Mouse (Mus musculus) lung, postnatal 36 days (tissue): ENCODE measurements at regions not wholly inside any gene's neighbourhood (a gene's known extent, or its start where the extent isn't known, plus 50 kb on each side); places are given as distances from the start of the nearest gene placed in this dataset.

Experiments
- DNase-seq: peaks from one replicate; pipeline ENCODE4 v3.0.0; 2022; ENCODE audit warnings: mixed read lengths

GRCm38 (mm10) chr10:122566601-122567000, 112.0 kb upstream of the Ppm1h start:
- DNase-seq = peak; percentile 13

- peak; percentile 13 for DNase-seq
These were observed 108.9 kb upstream of the Ppm1h start for GRCm38 (mm10) chr10:122569546-122570202.

DNA sequence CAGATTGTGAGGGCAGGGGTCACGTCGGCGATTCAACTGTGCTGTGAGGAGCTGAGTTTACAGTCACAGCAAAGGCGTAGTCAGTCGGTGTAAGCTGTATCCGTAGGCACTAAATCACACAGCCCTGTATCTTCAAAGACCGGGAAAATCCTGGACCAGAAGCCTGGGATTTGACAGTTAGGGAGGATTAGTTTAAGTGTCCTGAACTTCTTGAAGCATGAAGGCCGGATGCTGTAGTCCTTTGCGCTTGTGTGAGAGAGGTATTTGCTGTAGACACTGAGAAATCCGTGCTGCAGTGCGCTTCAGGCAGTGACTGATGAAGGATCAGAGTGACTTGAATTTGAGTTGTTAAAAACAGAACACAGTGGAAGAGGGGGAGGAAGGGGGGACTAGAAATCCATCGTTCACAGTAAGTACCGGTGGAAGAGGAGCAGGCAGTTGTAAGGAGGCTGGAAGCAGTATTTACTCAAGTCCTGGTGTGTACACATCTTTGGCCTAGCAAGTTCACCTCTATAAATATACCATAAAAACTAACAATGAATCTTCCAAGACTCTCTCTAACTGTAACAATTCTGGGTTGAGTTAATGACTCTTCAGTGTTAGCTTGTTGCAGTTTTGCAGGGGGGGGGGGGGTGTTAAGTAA, 107.5 kb upstream of the Ppm1h start:
- DNase-seq = no peak

GRCm38 (mm10) chr10:122576171-122577063, 102.1 kb upstream of the Ppm1h start:
- no peak for DNase-seq

- DNase-seq = peak; percentile 39
These were observed 100.2 kb upstream of the Ppm1h start for GRCm38 (mm10) chr10:122578209-122579001.

DNA sequence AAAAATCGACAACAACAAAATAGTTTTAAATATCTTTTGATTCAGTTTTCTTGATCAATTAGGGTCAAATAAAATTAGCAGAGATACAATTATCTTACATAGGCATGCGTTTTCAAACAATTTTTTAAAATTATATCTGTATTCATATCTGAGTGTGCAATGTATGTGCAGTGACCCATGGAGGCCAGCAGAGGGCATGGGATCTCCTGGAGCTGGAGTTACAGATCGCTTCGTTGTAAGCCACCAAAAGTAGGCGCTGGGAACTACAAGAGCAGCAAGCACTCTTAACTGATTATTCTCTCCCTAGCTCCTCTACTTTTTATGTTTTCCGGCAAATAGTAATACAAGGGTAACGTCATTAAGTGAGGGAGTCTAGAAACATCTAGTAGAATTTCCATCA, 97.5 kb upstream of the Ppm1h start:
- DNase-seq = peak; percentile 10

DNA sequence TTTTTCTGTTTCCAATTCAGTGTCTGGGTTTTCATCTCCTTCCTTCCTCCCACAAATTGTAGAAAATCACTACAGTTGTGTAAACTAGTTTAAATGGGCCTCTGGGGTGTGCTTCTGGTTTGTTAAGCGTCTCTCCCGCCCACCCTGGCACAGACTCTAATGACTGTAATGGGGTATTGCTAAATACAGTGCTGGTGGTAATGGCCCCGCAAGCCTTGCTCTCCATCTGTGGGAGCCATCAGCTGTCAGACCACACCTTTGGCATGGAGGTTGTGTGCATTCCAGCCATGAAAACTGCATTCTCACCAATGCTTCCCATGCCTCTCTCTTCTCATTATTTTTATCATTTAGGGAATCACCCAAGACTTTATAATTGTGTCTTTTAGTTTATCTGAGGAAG, 91.0 kb upstream of the Ppm1h start:
- no peak for DNase-seq

- DNase-seq = no peak
These were observed 79.1 kb upstream of the Ppm1h start for GRCm38 (mm10) chr10:122599511-122599910.

- DNase-seq = no peak
These were observed 76.2 kb upstream of the Ppm1h start for GRCm38 (mm10) chr10:122602394-122602793.

GRCm38 (mm10) chr10:122603960-122604359, 74.6 kb upstream of the Ppm1h start:
- no peak for DNase-seq

- DNase-seq = no peak
These were observed 65.3 kb upstream of the Ppm1h start for GRCm38 (mm10) chr10:122613281-122613680.

DNA sequence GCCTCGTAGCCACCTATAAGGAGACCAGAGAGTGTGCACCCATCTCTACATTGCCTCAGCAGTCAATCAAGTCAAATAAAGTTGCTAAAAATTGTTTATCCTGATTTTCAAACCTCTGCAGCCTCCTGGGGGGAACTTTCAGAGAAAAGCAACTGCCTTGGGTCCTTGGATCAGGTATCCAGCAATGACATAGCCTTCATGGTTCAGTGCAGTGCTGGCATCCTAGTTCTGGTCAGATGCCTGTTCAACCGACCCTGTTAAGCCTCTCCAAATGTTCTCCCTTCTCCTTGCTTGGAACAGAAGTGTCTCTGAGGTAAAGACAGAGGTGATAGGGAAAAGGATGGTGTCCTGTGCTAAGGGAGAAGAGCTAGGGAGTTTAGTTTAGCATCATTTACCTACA, 64.7 kb upstream of the Ppm1h start:
- no peak for DNase-seq

- DNase-seq = peak; percentile 18
These were observed 63.8 kb upstream of the Ppm1h start for GRCm38 (mm10) chr10:122614720-122615119.

GRCm38 (mm10) chr10:122615658-122616057, 62.9 kb upstream of the Ppm1h start:
- DNase-seq = no peak

GRCm38 (mm10) chr10:122616385-122616784, 62.2 kb upstream of the Ppm1h start:
- no peak for DNase-seq

GRCm38 (mm10) chr10:122618854-122619253, 59.7 kb upstream of the Ppm1h start:
- no peak for DNase-seq

- no peak for DNase-seq
These were observed 59.0 kb upstream of the Ppm1h start for GRCm38 (mm10) chr10:122619406-122620116.
